Mouse (Mus musculus) limb, embryonic 11.5 days (tissue): ENCODE data around the gene Isoc2a. TPM values are rescaled to one million over a fixed set of nuclear protein-coding genes. Genes with fewer than 3 reads are reported as not detected.
A peak's percentile ranks its signal among the peaks of the same experiment; 100 is the strongest.
"Not testable (repeated sequence)": the region's sequence is repeated elsewhere in the genome, so short reads cannot be mapped to it uniquely, and the experiment has no call there.

Experiments
- ATAC-seq: fragments of 200-750 bp; cut with Nextera tagmentation; 2 replicates; pipeline ENCODE4 v1.8.0; 2017; ENCODE audit warnings: low read depth; ENCODE audit not compliant: insufficient number of reproducible peaks, low FRiP score, low TSS enrichment
- DNase-seq: peaks from one replicate; pipeline ENCODE4 v3.0.0-alpha.2; 2015; ENCODE audit warnings: low spot score
- H3K27ac ChIP-seq: fragments of 300-500 bp; sonication (generic); replicated peaks from 2 replicates; pipeline ENCODE4 v1.5.1; 2014; ENCODE audit warnings: low read depth, mild to moderate bottlenecking, low read length
- H3K27me3 ChIP-seq: fragments of 300-500 bp; sonication (generic); 2 replicates; pipeline ENCODE4 v1.6.1; 2014; ENCODE audit warnings: mild to moderate bottlenecking, low read length, mixed read lengths; ENCODE audit not compliant: control insufficient read depth, insufficient read depth
- H3K36me3 ChIP-seq: fragments of 300-500 bp; sonication (generic); 2 replicates; pipeline ENCODE4 v1.6.1; 2014; ENCODE audit warnings: mild to moderate bottlenecking, low read length, moderate library complexity, mixed read lengths; ENCODE audit not compliant: control insufficient read depth, insufficient read depth
- H3K4me1 ChIP-seq: fragments of 300-500 bp; sonication (generic); 2 replicates; pipeline ENCODE4 v1.6.1; 2014; ENCODE audit warnings: low read length, mixed read lengths; ENCODE audit not compliant: control insufficient read depth, insufficient read depth
- H3K4me2 ChIP-seq: fragments of 300-500 bp; sonication (generic); 2 replicates; pipeline ENCODE4 v1.6.1; 2014; ENCODE audit warnings: low read depth, mild to moderate bottlenecking, moderate library complexity; ENCODE audit not compliant: severe bottlenecking
- H3K4me3 ChIP-seq: fragments of 300-500 bp; sonication (generic); 2 replicates; pipeline ENCODE4 v1.5.1; 2014; ENCODE audit warnings: low read depth, low read length
- H3K9ac ChIP-seq: fragments of 300-500 bp; sonication (generic); 2 replicates; pipeline ENCODE4 v1.6.1; 2014; ENCODE audit warnings: mild to moderate bottlenecking, low read length
- H3K9me3 ChIP-seq: fragments of 300-500 bp; sonication (generic); 2 replicates; pipeline ENCODE4 v1.6.1; 2016; ENCODE audit warnings: low read length; ENCODE audit not compliant: control insufficient read depth
- WGBS: fragments of 180-500 bp; shearing (Covaris S2); extraction: QIAGEN DNeasy Blood & Tissue Kit; methylation state at CpG from one replicate; pipeline ENCODE4 v1.1.7; 2014; 5-methylcytosine and 5-hydroxymethylcytosine counted together
- polyA plus RNA-seq: library from polyadenylated mRNA; unstranded; fragments of >200 nt; fragmentation: Nextera tagmentation; extraction: Ambion mirVana; gene quantifications from 2 replicates; pipeline ENCODE4 v1.2.1, GENCODE M21; 2014

The Isoc2a gene
- polyA plus RNA-seq, 1 experiment from 2014 or later: 0.63 TPM

GRCm38 (mm10) chr7:4859418-4859978 is 17.5 kb upstream of the Isoc2a start:
- 63% methylated on average over 12 of the region's 12 CpGs for WGBS
- Histone ChIP-seq H3K9me3 (no peaks in the 10 kb centered on the region), H3K27ac (no peak overlapping the region), H3K4me1 (no peaks in the 10 kb centered on the region), H3K9ac (no peak overlapping the region), H3K4me2 (no peak overlapping the region), H3K4me3 (no peak overlapping the region), H3K36me3 (no peaks in the 10 kb centered on the region), H3K27me3 (no peaks in the 10 kb centered on the region)
- DNase-seq (no peak), ATAC-seq (no peak)

- DNase-seq, H3K27me3 ChIP-seq, H3K4me3 ChIP-seq, H3K27ac ChIP-seq, H3K36me3 ChIP-seq, H3K9me3 ChIP-seq, H3K4me2 ChIP-seq, H3K9ac ChIP-seq, ATAC-seq, H3K4me1 ChIP-seq: not testable (repeated sequence)
- whole genome bisulfite sequencing: 68% methylated on average over 3 of the region's 3 CpGs
Observed at GRCm38 (mm10) chr7:4860926-4861325, 16.0 kb upstream of the Isoc2a start.

GRCm38 (mm10) chr7:4863041-4863440 is 13.9 kb upstream of the Isoc2a start:
- no peak overlapping the region for H3K9ac ChIP-seq
- H3K4me3 ChIP-seq: no peak overlapping the region
- no peaks in the 10 kb centered on the region for H3K9me3 ChIP-seq
- no peak for ATAC-seq
- 69% methylated on average over 1 of the region's 1 CpGs for WGBS
- H3K4me2 ChIP-seq: no peak overlapping the region
- H3K27ac ChIP-seq: no peak overlapping the region
- DNase-seq: no peak
- peaks cover 4% of the 10 kb centered on the region; the same call in 1 of the 2 replicates for H3K4me1 ChIP-seq
- no peaks in the 10 kb centered on the region for H3K27me3 ChIP-seq
- no peaks in the 10 kb centered on the region for H3K36me3 ChIP-seq

- 73% methylated on average over 7 of the region's 7 CpGs for WGBS
- no peak for ATAC-seq
Observed at GRCm38 (mm10) chr7:4863541-4864080, 13.3 kb upstream of the Isoc2a start.

GRCm38 (mm10) chr7:4864130-4864845 is 12.7 kb upstream of the Isoc2a start:
- Histone ChIP-seq H3K4me3 (no peak overlapping the region), H3K9me3 (no peaks in the 10 kb centered on the region), H3K4me2 (no peak overlapping the region), H3K9ac (no peak overlapping the region), H3K27ac (no peak overlapping the region), H3K4me1 (peaks cover 4% of the 10 kb centered on the region; the same call in 1 of the 2 replicates), H3K27me3 (no peaks in the 10 kb centered on the region), H3K36me3 (no peaks in the 10 kb centered on the region)
- WGBS: 85% methylated on average over 5 of the region's 5 CpGs
- ATAC-seq (no peak), DNase-seq (no peak)

More at GRCm38 (mm10) chr7:4863541-4864080, 13.3 kb upstream of the Isoc2a start:
- Histone ChIP-seq H3K27me3 (no peaks in the 10 kb centered on the region), H3K36me3 (no peaks in the 10 kb centered on the region), H3K9me3 (no peaks in the 10 kb centered on the region), H3K4me3 (no peak overlapping the region), H3K4me1 (peaks cover 4% of the 10 kb centered on the region; the same call in 1 of the 2 replicates), H3K9ac (no peak overlapping the region), H3K4me2 (no peak overlapping the region), H3K27ac (no peak overlapping the region)
- DNase-seq: no peak

GRCm38 (mm10) chr7:4865090-4865489 is 11.9 kb upstream of the Isoc2a start:
- 60% methylated on average over 5 of the region's 5 CpGs for WGBS
- Histone ChIP-seq H3K9me3 (no peaks in the 10 kb centered on the region), H3K27ac (no peak overlapping the region), H3K36me3 (no peaks in the 10 kb centered on the region), H3K4me3 (peak overlapping the region; percentile 48), H3K27me3 (no peaks in the 10 kb centered on the region), H3K4me2 (no peak overlapping the region), H3K4me1 (peaks cover 4% of the 10 kb centered on the region; the same call in 1 of the 2 replicates), H3K9ac (no peak overlapping the region)
- ATAC-seq (peak; percentile 11; the same call in 1 of the 2 replicates), DNase-seq (peak; percentile 38)

GRCm38 (mm10) chr7:4865579-4866493 is 11.1 kb upstream of the Isoc2a start:
- WGBS: 3% methylated on average over 40 of the region's 40 CpGs
- Histone ChIP-seq H3K27me3 (no peaks in the 10 kb centered on the region), H3K27ac (no peak overlapping the region), H3K4me1 (peaks cover 4% of the 10 kb centered on the region; the same call in 1 of the 2 replicates), H3K4me2 (peak overlapping the region; percentile 51), H3K9me3 (no peaks in the 10 kb centered on the region), H3K4me3 (peak overlapping the region; percentile 48), H3K36me3 (no peaks in the 10 kb centered on the region), H3K9ac (peak overlapping the region; percentile 58)
- DNase-seq: peak; percentile 95
- ATAC-seq: peak; percentile 100

- ATAC-seq (no peak), DNase-seq (no peak)
- Histone ChIP-seq H3K36me3 (no peaks in the 10 kb centered on the region), H3K27ac (no peak overlapping the region), H3K27me3 (no peaks in the 10 kb centered on the region), H3K9me3 (no peaks in the 10 kb centered on the region), H3K4me3 (peak overlapping the region; percentile 48), H3K4me1 (peaks cover 4% of the 10 kb centered on the region; the same call in 1 of the 2 replicates), H3K4me2 (peak overlapping the region; percentile 51), H3K9ac (no peak overlapping the region; the same call in 1 of the 2 replicates)
- WGBS: 62% methylated on average over 10 of the region's 10 CpGs
Observed at GRCm38 (mm10) chr7:4866631-4867180, 10.2 kb upstream of the Isoc2a start.
